In the genomic region with DNA sequence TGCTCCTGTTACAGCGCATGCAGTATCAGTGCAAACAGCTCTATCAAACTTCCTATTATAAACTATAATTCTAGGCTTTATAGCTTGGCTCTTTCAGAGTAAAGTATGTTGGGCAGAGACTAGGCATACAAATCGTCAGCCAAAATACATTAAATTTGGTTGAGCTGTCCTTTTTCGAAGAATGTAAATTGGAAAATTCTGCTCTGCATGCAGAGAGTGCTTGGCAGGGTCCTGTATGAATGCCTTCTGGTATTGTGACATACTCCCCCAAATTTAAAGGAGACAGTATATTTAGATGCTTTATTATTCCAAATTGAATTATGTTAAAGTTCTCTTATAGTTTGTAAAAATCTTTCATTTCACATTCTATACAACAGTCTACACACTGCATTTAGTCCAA, we compare ENCODE assay signal across 22 mouse cellular contexts.
DNase-seq lines count a peak whose midpoint lies in the region; ATAC-seq and TF ChIP-seq lines count a peak whose summit lies in the region.
"Had no signal": no experiment of that assay in that cellular context is flagged by ENCODE, and none has a peak within 500 bp of the region (broad histone marks: within the 10 kb centered on the region; RNA-seq: fewer than 3 reads in every experiment).

No protein-coding gene starts in this region.

- 89% methylated on average over 3 of the region's 3 CpGs for WGBS in forebrain, embryonic 13.5 days
- 87% methylated on average over 3 of the region's 3 CpGs for WGBS in forebrain, embryonic 12.5 days
- 76% methylated on average over 3 of the region's 3 CpGs for WGBS in forebrain, embryonic 15.5 days
- 94% methylated on average over 3 of the region's 3 CpGs for WGBS in forebrain, embryonic 11.5 days
- WGBS in forebrain, embryonic 16.5 days, result 69% methylated on average over 3 of the region's 3 CpGs
- WGBS in forebrain, embryonic 10.5 days, result 92% methylated on average over 3 of the region's 3 CpGs
- 55% methylated on average over 3 of the region's 3 CpGs for WGBS in forebrain, postnatal 0 days
- WGBS in forebrain, embryonic 14.5 days, result 80% methylated on average over 3 of the region's 3 CpGs

- no peak overlapping the region for H3K4me2 ChIP-seq in forebrain, embryonic 13.5 days
- no peak overlapping the region for H3K4me2 ChIP-seq in forebrain, embryonic 12.5 days
- no peak overlapping the region for H3K4me2 ChIP-seq in forebrain, embryonic 15.5 days (replicated peaks)
- no peak overlapping the region for H3K4me2 ChIP-seq in forebrain, embryonic 11.5 days (ENCODE audit: low read depth, low read length, severe bottlenecking)
- no peak overlapping the region for H3K4me2 ChIP-seq in forebrain, embryonic 16.5 days (ENCODE audit: low read length)
- H3K4me2 ChIP-seq in forebrain, postnatal 0 days (ENCODE audit: low read depth), result no peak overlapping the region
- H3K4me2 ChIP-seq in forebrain, embryonic 14.5 days (ENCODE audit: low read length), result no peak overlapping the region

- no peak overlapping the region for H3K4me3 ChIP-seq in forebrain, embryonic 13.5 days
- H3K4me3 ChIP-seq in forebrain, embryonic 12.5 days (replicated peaks), result no peak overlapping the region
- no peak overlapping the region for H3K4me3 ChIP-seq in forebrain, embryonic 15.5 days
- no peak overlapping the region for H3K4me3 ChIP-seq in forebrain, embryonic 11.5 days (ENCODE audit: low read depth, low read length)
- H3K4me3 ChIP-seq in forebrain, embryonic 16.5 days (replicated peaks; ENCODE audit: low read length), result no peak overlapping the region
- H3K4me3 ChIP-seq in forebrain, embryonic 10.5 days, result no peak overlapping the region
- H3K4me3 ChIP-seq in forebrain, postnatal 0 days (ENCODE audit: low read depth, low read length), result no peak overlapping the region
- H3K4me3 ChIP-seq in forebrain, embryonic 14.5 days (ENCODE audit: low read depth, low read length), result no peak overlapping the region

- no peak for DNase-seq in forebrain, embryonic 11.5 days (ENCODE audit: low spot score)
- no peak for DNase-seq in forebrain, embryonic 10.5 days (ENCODE audit: extremely low spot score, low spot score)
- DNase-seq in forebrain, postnatal 0 days, result peak; percentile 10
- no peak for DNase-seq in forebrain, embryonic 14.5 days (ENCODE audit: low spot score)
- DNase-seq: adrenal gland, adult 2 months; adrenal gland, adult 8-10 months; adrenal gland, postnatal 10 days; adrenal gland, postnatal 14 days; adrenal gland, postnatal 25 days; adrenal gland, postnatal 36 days; B cell, adult 2 months; cerebellum, adult 11 months; cerebellum, adult 11-12 months had no signal

- H3K9ac ChIP-seq in forebrain, embryonic 13.5 days, result no peak overlapping the region
- no peak overlapping the region for H3K9ac ChIP-seq in forebrain, embryonic 12.5 days
- no peak overlapping the region for H3K9ac ChIP-seq in forebrain, embryonic 15.5 days (replicated peaks)
- no peak overlapping the region for H3K9ac ChIP-seq in forebrain, embryonic 11.5 days (ENCODE audit: low read length)
- no peak overlapping the region for H3K9ac ChIP-seq in forebrain, embryonic 16.5 days (replicated peaks; ENCODE audit: low read depth, low read length)
- no peak overlapping the region for H3K9ac ChIP-seq in forebrain, postnatal 0 days
- H3K9ac ChIP-seq in forebrain, embryonic 14.5 days (ENCODE audit: low read length), result no peak overlapping the region

- no peak for TF ChIP-seq CTCF in forebrain, postnatal 0 days (IDR thresholded peaks at IDR 0.05; ENCODE audit: low read depth)

- no peaks in the 10 kb centered on the region for H3K9me3 ChIP-seq in forebrain, embryonic 13.5 days (replicated peaks)
- no peaks in the 10 kb centered on the region for H3K9me3 ChIP-seq in forebrain, embryonic 12.5 days
- no peaks in the 10 kb centered on the region for H3K9me3 ChIP-seq in forebrain, embryonic 15.5 days
- no peaks in the 10 kb centered on the region for H3K9me3 ChIP-seq in forebrain, embryonic 11.5 days (ENCODE audit: control insufficient read depth, low read length)
- H3K9me3 ChIP-seq in forebrain, embryonic 16.5 days (ENCODE audit: control insufficient read depth, low read length), result no peaks in the 10 kb centered on the region
- no peaks in the 10 kb centered on the region for H3K9me3 ChIP-seq in forebrain, embryonic 10.5 days
- H3K9me3 ChIP-seq in forebrain, postnatal 0 days (ENCODE audit: low read length), result no peaks in the 10 kb centered on the region
- no peaks in the 10 kb centered on the region for H3K9me3 ChIP-seq in forebrain, embryonic 14.5 days (replicated peaks; ENCODE audit: control insufficient read depth, low read length)
- H3K9me3 ChIP-seq: G1E had no signal

- H3K4me1 ChIP-seq in forebrain, embryonic 13.5 days, result no peaks in the 10 kb centered on the region
- H3K4me1 ChIP-seq in forebrain, embryonic 12.5 days, result no peaks in the 10 kb centered on the region
- H3K4me1 ChIP-seq in forebrain, embryonic 15.5 days, result no peaks in the 10 kb centered on the region
- no peaks in the 10 kb centered on the region for H3K4me1 ChIP-seq in forebrain, embryonic 11.5 days (replicated peaks; ENCODE audit: control insufficient read depth, insufficient read depth, low read length)
- H3K4me1 ChIP-seq in forebrain, embryonic 16.5 days (replicated peaks; ENCODE audit: control insufficient read depth, insufficient read depth, low read length), result no peaks in the 10 kb centered on the region
- no peaks in the 10 kb centered on the region for H3K4me1 ChIP-seq in forebrain, embryonic 10.5 days
- H3K4me1 ChIP-seq in forebrain, postnatal 0 days (ENCODE audit: insufficient read depth), result no peaks in the 10 kb centered on the region
- no peaks in the 10 kb centered on the region for H3K4me1 ChIP-seq in forebrain, embryonic 14.5 days (ENCODE audit: control insufficient read depth, insufficient read depth, low read length)

- H3K27ac ChIP-seq in forebrain, embryonic 13.5 days, result no peak overlapping the region
- no peak overlapping the region for H3K27ac ChIP-seq in forebrain, embryonic 12.5 days
- no peak overlapping the region for H3K27ac ChIP-seq in forebrain, embryonic 15.5 days (replicated peaks)
- no peak overlapping the region for H3K27ac ChIP-seq in forebrain, embryonic 11.5 days (ENCODE audit: low read depth, low read length)
- H3K27ac ChIP-seq in forebrain, embryonic 16.5 days (ENCODE audit: low read length), result no peak overlapping the region
- no peak overlapping the region for H3K27ac ChIP-seq in forebrain, embryonic 10.5 days
- no peak overlapping the region for H3K27ac ChIP-seq in forebrain, postnatal 0 days (ENCODE audit: low read depth, low read length)
- no peak overlapping the region for H3K27ac ChIP-seq in forebrain, embryonic 14.5 days (ENCODE audit: low read depth, low read length)

- no peaks in the 10 kb centered on the region for H3K36me3 ChIP-seq in forebrain, embryonic 13.5 days (ENCODE audit: poor library complexity, severe bottlenecking)
- no peaks in the 10 kb centered on the region for H3K36me3 ChIP-seq in forebrain, embryonic 12.5 days (replicated peaks)
- no peaks in the 10 kb centered on the region for H3K36me3 ChIP-seq in forebrain, embryonic 15.5 days
- H3K36me3 ChIP-seq in forebrain, embryonic 11.5 days (ENCODE audit: control insufficient read depth, insufficient read depth, low read length), result no peaks in the 10 kb centered on the region
- no peaks in the 10 kb centered on the region for H3K36me3 ChIP-seq in forebrain, embryonic 16.5 days (ENCODE audit: control insufficient read depth, insufficient read depth)
- H3K36me3 ChIP-seq in forebrain, embryonic 10.5 days (replicated peaks), result no peaks in the 10 kb centered on the region
- no peaks in the 10 kb centered on the region for H3K36me3 ChIP-seq in forebrain, postnatal 0 days (ENCODE audit: insufficient read depth)
- H3K36me3 ChIP-seq in forebrain, embryonic 14.5 days (ENCODE audit: control insufficient read depth, insufficient read depth, low read length), result no peaks in the 10 kb centered on the region
- H3K36me3 ChIP-seq: G1E had no signal

- ATAC-seq in forebrain, embryonic 13.5 days, result peak; percentile 8; the same call in 1 of the 2 replicates
- no peak for ATAC-seq in forebrain, embryonic 12.5 days (ENCODE audit: low FRiP score)
- ATAC-seq in forebrain, embryonic 15.5 days (replicated peaks), result 0 out of 2 replicates have a peak, but pooled peaks have one; percentile 19
- no peak for ATAC-seq in forebrain, embryonic 11.5 days (replicated peaks; ENCODE audit: low FRiP score)
- ATAC-seq in forebrain, embryonic 16.5 days, result peak; percentile 50; the same call in 1 of the 2 replicates
- peak; percentile 84 for ATAC-seq in forebrain, postnatal 0 days
- ATAC-seq in forebrain, embryonic 14.5 days, result no peak
- ATAC-seq: activated CD4-positive, CD25-positive, alpha-beta regulatory T cell, adult 4 months; CD4-positive, CD25-positive, alpha-beta regulatory T cell, adult 4 months; Patski had no signal

- H3K27me3 ChIP-seq in forebrain, embryonic 13.5 days, result no peaks in the 10 kb centered on the region
- no peaks in the 10 kb centered on the region for H3K27me3 ChIP-seq in forebrain, embryonic 12.5 days
- no peaks in the 10 kb centered on the region for H3K27me3 ChIP-seq in forebrain, embryonic 15.5 days
- H3K27me3 ChIP-seq in forebrain, embryonic 11.5 days (ENCODE audit: control insufficient read depth, insufficient read depth, low read length), result no peaks in the 10 kb centered on the region
- no peaks in the 10 kb centered on the region for H3K27me3 ChIP-seq in forebrain, embryonic 16.5 days (replicated peaks; ENCODE audit: control insufficient read depth, insufficient read depth, low read length)
- H3K27me3 ChIP-seq in forebrain, embryonic 10.5 days (ENCODE audit: poor library complexity, severe bottlenecking), result no peaks in the 10 kb centered on the region
- H3K27me3 ChIP-seq in forebrain, postnatal 0 days (ENCODE audit: insufficient read depth, low read length), result no peaks in the 10 kb centered on the region
- no peaks in the 10 kb centered on the region for H3K27me3 ChIP-seq in forebrain, embryonic 14.5 days (replicated peaks; ENCODE audit: control insufficient read depth, insufficient read depth, low read length)
- H3K27me3 ChIP-seq: CH12.LX, Patski had no signal

Comparison
In these comparisons a context has a peak if more than half of its experiments do, and no peak if none do; other contexts are left out.
1. ATAC-seq: peak in forebrain, embryonic 13.5 days (single experiment), forebrain, embryonic 15.5 days (single experiment), forebrain, embryonic 16.5 days (single experiment) and forebrain, postnatal 0 days (single experiment); none in forebrain, embryonic 12.5 days (single experiment), forebrain, embryonic 11.5 days (single experiment) and forebrain, embryonic 14.5 days (single experiment).